Mouse (Mus musculus): Measurements from ENCODE around the gene Syt2. TPM values are rescaled to one million over a fixed set of nuclear protein-coding genes. Genes with fewer than 3 reads are reported as not detected.

Gene Syt2
- polyA plus RNA-seq, 2 experiments, result 0.04 TPM; not detected in 1

GRCm38 (mm10) chr1:134726480-134726879 lies 80.0 kb downstream of the Syt2 start:
- Histone ChIP-seq H3K4me1 (replicated peaks; ENCODE audit: control insufficient read depth in 2 of 2, insufficient read depth in 2 of 2, low read length in 1 of 2) (no peaks in the 10 kb centered on the region), H3K27ac (no peak overlapping the region), H3K27me3 (ENCODE audit: control insufficient read depth, insufficient read depth, low read length) (no peaks in the 10 kb centered on the region), H3K36me3 (replicated peaks; ENCODE audit: control insufficient read depth, insufficient read depth, low read depth) (no peaks in the 10 kb centered on the region), H3K9me3 (ENCODE audit: control insufficient read depth, low read length) (no peaks in the 10 kb centered on the region), H3K4me3 (ENCODE audit: insufficient read depth in 1 of 2, low read depth in 2 of 2, low read length in 2 of 2) (no peak overlapping the region), H3K9ac (replicated peaks) (no peak overlapping the region), H3K4me2 (ENCODE audit: low read depth) (no peak overlapping the region)
- no peak for TF ChIP-seq CTCF (IDR thresholded peaks at IDR 0.05; ENCODE audit: low read depth)
- TF ChIP-seq EP300 (IDR thresholded peaks at IDR 0.05; ENCODE audit: low read depth), result no peak
- ATAC-seq (ENCODE audit: insufficient read depth) (no peak), DNase-seq (ENCODE audit: low read depth in 3 of 3, low spot score in 3 of 3) (no peak)
- 68% methylated on average over 7 of the region's 7 CpGs for WGBS (ENCODE audit: insufficient replicate concordance)

- Histone ChIP-seq H3K4me3 (ENCODE audit: insufficient read depth in 1 of 2, low read depth in 2 of 2, low read length in 2 of 2) (no peak overlapping the region), H3K9ac (replicated peaks) (no peak overlapping the region), H3K4me1 (replicated peaks; ENCODE audit: control insufficient read depth in 2 of 2, insufficient read depth in 2 of 2, low read length in 1 of 2) (no peaks in the 10 kb centered on the region), H3K27ac (no peak overlapping the region), H3K27me3 (ENCODE audit: control insufficient read depth, insufficient read depth, low read length) (no peaks in the 10 kb centered on the region), H3K4me2 (ENCODE audit: low read depth) (no peak overlapping the region), H3K9me3 (ENCODE audit: control insufficient read depth, low read length) (no peaks in the 10 kb centered on the region), H3K36me3 (replicated peaks; ENCODE audit: control insufficient read depth, insufficient read depth, low read depth) (no peaks in the 10 kb centered on the region)
- 57% methylated on average over 8 of the region's 8 CpGs for WGBS (ENCODE audit: insufficient replicate concordance)
- DNase-seq (ENCODE audit: low read depth in 3 of 3, low spot score in 3 of 3) (no peak), ATAC-seq (ENCODE audit: insufficient read depth) (no peak)
- TF ChIP-seq EP300 (IDR thresholded peaks at IDR 0.05; ENCODE audit: low read depth) (no peak), CTCF (IDR thresholded peaks at IDR 0.05; ENCODE audit: low read depth) (no peak)
Observed at GRCm38 (mm10) chr1:134727256-134727655, 80.8 kb downstream of the Syt2 start.

- no peak for ATAC-seq (ENCODE audit: insufficient read depth)
- Histone ChIP-seq H3K4me1 (replicated peaks; ENCODE audit: control insufficient read depth in 2 of 2, insufficient read depth in 2 of 2, low read length in 1 of 2) (no peaks in the 10 kb centered on the region), H3K4me3 (ENCODE audit: insufficient read depth in 1 of 2, low read depth in 2 of 2, low read length in 2 of 2) (no peak overlapping the region), H3K9me3 (ENCODE audit: control insufficient read depth, low read length) (no peaks in the 10 kb centered on the region), H3K27ac (no peak overlapping the region), H3K36me3 (replicated peaks; ENCODE audit: control insufficient read depth, insufficient read depth, low read depth) (no peaks in the 10 kb centered on the region), H3K9ac (replicated peaks) (no peak overlapping the region), H3K27me3 (ENCODE audit: control insufficient read depth, insufficient read depth, low read length) (no peaks in the 10 kb centered on the region), H3K4me2 (ENCODE audit: low read depth) (no peak overlapping the region)
- TF ChIP-seq CTCF (IDR thresholded peaks at IDR 0.05; ENCODE audit: low read depth) (no peak), EP300 (IDR thresholded peaks at IDR 0.05; ENCODE audit: low read depth) (no peak)
- WGBS (ENCODE audit: insufficient replicate concordance), result 68% methylated on average over 5 of the region's 5 CpGs
- DNase-seq (ENCODE audit: low read depth in 3 of 3, low spot score in 3 of 3), result no peak
Observed at GRCm38 (mm10) chr1:134733659-134734058, 87.2 kb downstream of the Syt2 start.

- H3K4me1 ChIP-seq (replicated peaks; ENCODE audit: control insufficient read depth in 2 of 2, insufficient read depth in 2 of 2, low read length in 1 of 2), result peaks cover 14 to 17% of the 10 kb centered on the region in 2 experiments
- no peak for DNase-seq (ENCODE audit: low read depth in 3 of 3, low spot score in 3 of 3)
- WGBS (ENCODE audit: insufficient replicate concordance), result 60% methylated on average over 9 of the region's 9 CpGs
- TF ChIP-seq CTCF (IDR thresholded peaks at IDR 0.05; ENCODE audit: low read depth) (no peak), EP300 (IDR thresholded peaks at IDR 0.05; ENCODE audit: low read depth) (no peak)
- no peak overlapping the region for H3K27ac ChIP-seq
- H3K36me3 ChIP-seq (replicated peaks; ENCODE audit: control insufficient read depth, insufficient read depth, low read depth), result no peaks in the 10 kb centered on the region
- no peaks in the 10 kb centered on the region for H3K9me3 ChIP-seq (ENCODE audit: control insufficient read depth, low read length)
- no peak for ATAC-seq (ENCODE audit: insufficient read depth)
- H3K4me2 ChIP-seq (ENCODE audit: low read depth), result no peak overlapping the region
- H3K9ac ChIP-seq (replicated peaks), result no peak overlapping the region
- no peaks in the 10 kb centered on the region for H3K27me3 ChIP-seq (ENCODE audit: control insufficient read depth, insufficient read depth, low read length)
- no peak overlapping the region for H3K4me3 ChIP-seq (ENCODE audit: insufficient read depth in 1 of 2, low read depth in 2 of 2, low read length in 2 of 2)
Observed at GRCm38 (mm10) chr1:134737463-134737862, 91.0 kb downstream of the Syt2 start.

- Histone ChIP-seq H3K27me3 (ENCODE audit: control insufficient read depth, insufficient read depth, low read length) (no peaks in the 10 kb centered on the region), H3K4me2 (ENCODE audit: low read depth) (peak overlapping the region; percentile 60), H3K27ac (peak overlapping the region; percentile 63), H3K4me3 (ENCODE audit: insufficient read depth in 1 of 2, low read depth in 2 of 2, low read length in 2 of 2) (0 out of 4 replicates have a peak overlapping the region, but pooled peaks of 1 of the 2 experiments have one; percentile 0), H3K4me1 (replicated peaks; ENCODE audit: control insufficient read depth in 2 of 2, insufficient read depth in 2 of 2, low read length in 1 of 2) (peaks cover 18 to 25% of the 10 kb centered on the region in 2 experiments), H3K9ac (replicated peaks) (no peak overlapping the region; the same call in 1 of the 2 replicates), H3K36me3 (replicated peaks; ENCODE audit: control insufficient read depth, insufficient read depth, low read depth) (no peaks in the 10 kb centered on the region), H3K9me3 (ENCODE audit: control insufficient read depth, low read length) (no peaks in the 10 kb centered on the region)
- ATAC-seq (ENCODE audit: insufficient read depth) (peak; percentile 58; the same call in 1 of the 2 replicates), DNase-seq (ENCODE audit: low read depth in 3 of 3, low spot score in 3 of 3) (peak; percentile 37 to 47 (median 45))
- TF ChIP-seq EP300 (IDR thresholded peaks at IDR 0.05; ENCODE audit: low read depth) (no peak), CTCF (IDR thresholded peaks at IDR 0.05; ENCODE audit: low read depth) (peak; percentile 84)
- 36% methylated on average over 6 of the region's 6 CpGs for WGBS (ENCODE audit: insufficient replicate concordance)
Observed at GRCm38 (mm10) chr1:134741433-134741832, 95.0 kb downstream of the Syt2 start.

Data from liver, embryonic 14.5 days (tissue).